ENCODE assay signal across 8 mouse cellular contexts in the genomic region with DNA sequence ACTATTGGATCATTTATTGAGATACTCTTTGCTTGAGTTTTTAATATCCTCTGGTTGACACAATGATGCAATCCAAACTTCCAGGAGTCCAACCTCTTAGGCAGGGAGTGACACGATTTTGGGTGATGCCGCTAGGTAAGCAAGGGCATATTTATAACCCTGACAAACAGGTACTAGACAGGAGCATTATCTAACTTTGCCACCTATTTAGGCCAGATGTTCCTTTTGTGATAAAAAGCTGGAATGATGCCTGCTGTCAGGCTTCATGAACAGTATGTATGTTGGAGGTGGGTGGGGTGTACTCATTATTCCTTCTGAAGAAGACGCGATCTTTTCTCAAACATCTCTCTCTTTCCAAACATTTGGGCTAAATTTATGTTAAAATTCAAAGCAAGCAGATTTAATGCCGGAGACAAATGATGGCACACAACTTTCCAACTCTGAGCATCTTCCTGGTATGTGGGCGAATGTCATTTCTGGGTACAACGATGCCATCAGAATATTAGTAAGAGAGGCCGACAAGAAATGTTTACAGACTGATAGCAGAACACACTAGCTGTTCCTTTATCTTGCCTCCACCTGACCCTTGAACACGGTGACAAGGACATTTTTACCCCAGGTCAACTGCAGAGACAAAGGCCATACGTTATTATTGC. TPM values are rescaled to one million over a fixed set of nuclear protein-coding genes. Genes with fewer than 3 reads are reported as not detected.
A peak's percentile ranks its signal among the peaks of the same experiment; 100 is the strongest.
DNase-seq lines count a peak whose midpoint lies in the region; ATAC-seq and TF ChIP-seq lines count a peak whose summit lies in the region.

No protein-coding gene starts in this region.

- no peak overlapping the region for H3K4me3 ChIP-seq in kidney, adult 2 months (ENCODE audit: insufficient read depth, low read depth, low read length)
- peak overlapping the region; percentile 99 for H3K4me3 ChIP-seq in brown adipose tissue, adult 24 weeks (ENCODE audit: insufficient read depth, low read depth, low read length)
- peak overlapping the region; percentile 97 for H3K4me3 ChIP-seq in hindbrain, embryonic 12.5 days
- peak overlapping the region; percentile 99; the same call in 1 of the 2 replicates for H3K4me3 ChIP-seq in midbrain, embryonic 11.5 days (ENCODE audit: low read depth, low read length)

- intact Hi-C loops in left cerebral cortex, postnatal 4 days (cut with DNase I), result loop anchor here (10.0 kb wide), 1 partner anchor 183 kb away; no protein-coding TSS in a partner anchor

- no peaks in the 10 kb centered on the region for H3K9me3 ChIP-seq in hindbrain, embryonic 12.5 days (replicated peaks)
- no peaks in the 10 kb centered on the region for H3K9me3 ChIP-seq in midbrain, embryonic 11.5 days (ENCODE audit: control insufficient read depth, low read length)

- H3K4me1 ChIP-seq in kidney, adult 2 months (ENCODE audit: control insufficient read depth, insufficient read depth, low read length), result peaks cover 19% of the 10 kb centered on the region; the same call in 1 of the 2 replicates
- H3K4me1 ChIP-seq in brown adipose tissue, adult 24 weeks (ENCODE audit: control insufficient read depth, insufficient read depth, insufficient read length, low read length), result peaks cover 20% of the 10 kb centered on the region
- H3K4me1 ChIP-seq in hindbrain, embryonic 12.5 days, result peaks cover 29% of the 10 kb centered on the region
- H3K4me1 ChIP-seq in midbrain, embryonic 11.5 days (ENCODE audit: control insufficient read depth, insufficient read depth, low read length), result peaks cover 16% of the 10 kb centered on the region

- WGBS in kidney, adult 2 months, result 58% methylated on average over 10 of the region's 10 CpGs
- 67% methylated on average over 10 of the region's 10 CpGs for WGBS in hindbrain, embryonic 12.5 days
- WGBS in midbrain, embryonic 11.5 days, result 69% methylated on average over 10 of the region's 10 CpGs

- no peak for ATAC-seq in hindbrain, embryonic 12.5 days (ENCODE audit: low FRiP score)
- no peak for ATAC-seq in midbrain, embryonic 11.5 days (ENCODE audit: low FRiP score)

- no peaks in the 10 kb centered on the region for H3K36me3 ChIP-seq in kidney, adult 2 months (ENCODE audit: control insufficient read depth, insufficient read depth, low read length)
- H3K36me3 ChIP-seq in hindbrain, embryonic 12.5 days, result no peaks in the 10 kb centered on the region
- H3K36me3 ChIP-seq in midbrain, embryonic 11.5 days (ENCODE audit: control insufficient read depth, insufficient read depth, low read length), result no peaks in the 10 kb centered on the region

- H3K27ac ChIP-seq in kidney, adult 2 months (ENCODE audit: insufficient read depth, low read depth, low read length), result peak overlapping the region; percentile 94
- peak overlapping the region; percentile 77 for H3K27ac ChIP-seq in brown adipose tissue, adult 24 weeks (replicated peaks; ENCODE audit: low read depth, low read length)
- H3K27ac ChIP-seq in hindbrain, embryonic 12.5 days, result peak overlapping the region; percentile 96; the same call in 1 of the 2 replicates
- no peak overlapping the region for H3K27ac ChIP-seq in midbrain, embryonic 11.5 days (ENCODE audit: low read depth, low read length)

- TF ChIP-seq POLR2A in kidney, adult 2 months (IDR thresholded peaks at IDR 0.05; ENCODE audit: low read depth, low read length), result no peak

- peak overlapping the region; percentile 92 for H3K4me2 ChIP-seq in hindbrain, embryonic 12.5 days (replicated peaks)
- peak overlapping the region; percentile 8 for H3K4me2 ChIP-seq in midbrain, embryonic 11.5 days

- no peak for DNase-seq in kidney, adult 2 months
- DNase-seq in kidney, adult 8-10 months, result no peak
- peak; percentile 85 for DNase-seq in midbrain, embryonic 11.5 days (ENCODE audit: low spot score, missing footprints)
- no peak for DNase-seq in Muller cell, postnatal 12 days (ENCODE audit: inconsistent ontology term)
- no peak for DNase-seq in left cerebral cortex, postnatal 4 days
- no peak for DNase-seq in kidney, adult 9 months

- H3K9ac ChIP-seq in hindbrain, embryonic 12.5 days, result no peak overlapping the region
- H3K9ac ChIP-seq in midbrain, embryonic 11.5 days (ENCODE audit: low read length), result no peak overlapping the region

- no peaks in the 10 kb centered on the region for H3K27me3 ChIP-seq in kidney, adult 2 months (replicated peaks; ENCODE audit: control insufficient read depth, insufficient read depth, low read length)
- H3K27me3 ChIP-seq in hindbrain, embryonic 12.5 days, result no peaks in the 10 kb centered on the region
- no peaks in the 10 kb centered on the region for H3K27me3 ChIP-seq in midbrain, embryonic 11.5 days (ENCODE audit: control insufficient read depth, insufficient read depth, low read length)

- no peak for TF ChIP-seq CTCF in kidney, adult 2 months (conservative IDR thresholded peaks at IDR 0.05; ENCODE audit: insufficient read depth, insufficient read length, low read depth, low read length)

RNA-seq across cellular contexts. Expression of gene Mkln1, which starts 0.6 kb away (rescaled TPM):
- polyA plus RNA-seq in kidney, adult 2 months (2012; rRNA removed), result 50.4 and 84.5 TPM in 2 replicates
- polyA plus RNA-seq in brown adipose tissue, adult 24 weeks (2012; ENCODE audit: insufficient read depth, insufficient read length, missing spikeins), result 181 and 214 TPM in 2 replicates
- polyA plus RNA-seq in hindbrain, embryonic 12.5 days (2016; fragmentation: Nextera tagmentation; extraction: Ambion mirVana), result 182 and 195 TPM in 2 replicates
- 217 and 249 TPM in 2 replicates for polyA plus RNA-seq in midbrain, embryonic 11.5 days (2014; fragmentation: Nextera tagmentation; extraction: Ambion mirVana)
- total RNA-seq in left cerebral cortex, postnatal 4 days (2021), result 100 to 1,000 TPM; 118 to 129 TPM
